Mouse (Mus musculus) Muller cell, postnatal 12 days (primary cell): ENCODE data around the gene Pmvk.

Source experiments
- DNase-seq: peaks from one replicate; pipeline ENCODE4 v3.0.0-alpha.2; 2015; ENCODE audit errors: inconsistent ontology term

Pmvk gene

GRCm38 (mm10) chr3:89481488-89481887 lies 27.1 kb downstream of the Pmvk start:
- DNase-seq, result no peak

GRCm38 (mm10) chr3:89482249-89482648 lies 27.9 kb downstream of the Pmvk start:
- DNase-seq, result no peak

DNA sequence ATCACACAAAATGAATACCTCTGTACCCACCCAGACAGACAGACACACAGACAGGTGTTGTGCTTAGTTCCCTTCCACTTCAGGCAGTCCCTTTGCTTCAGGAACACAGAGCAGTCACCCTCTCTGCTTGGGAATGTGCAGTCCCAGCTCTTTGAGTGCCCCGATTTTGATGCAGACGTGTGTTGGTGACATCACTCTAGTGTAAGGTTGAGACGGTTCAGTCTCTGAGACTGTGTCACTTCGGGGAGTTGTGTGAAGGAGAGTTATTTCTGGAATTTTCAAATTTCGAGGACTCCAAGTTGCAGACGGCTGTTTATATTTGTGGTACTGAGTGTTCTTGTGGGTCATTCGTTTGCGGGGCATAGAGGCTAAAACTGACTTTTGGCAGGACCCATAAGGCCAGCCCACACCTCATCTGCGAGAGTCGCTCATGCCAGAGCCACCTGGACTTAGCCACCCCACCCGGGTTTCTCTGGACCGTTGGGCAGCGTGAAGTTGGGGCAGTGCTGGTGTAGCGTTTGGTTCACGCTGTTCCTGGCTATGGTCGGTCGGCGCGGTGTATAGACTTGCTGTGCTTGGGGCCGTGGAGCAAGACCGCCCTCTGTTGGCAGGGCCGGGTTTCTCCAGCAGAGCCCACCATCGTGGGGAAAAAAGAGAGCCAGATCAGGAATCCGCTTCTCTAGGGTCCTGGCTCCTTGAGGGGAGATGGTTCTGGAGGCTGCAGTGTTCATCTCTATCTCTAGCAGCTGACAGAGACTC lies 30.6 kb downstream of the Pmvk start:
- DNase-seq, result peak; percentile 67

GRCm38 (mm10) chr3:89486111-89486510 lies 31.8 kb downstream of the Pmvk start:
- peak; percentile 27 for DNase-seq

- no peak for DNase-seq
These were observed 32.8 kb downstream of the Pmvk start for GRCm38 (mm10) chr3:89486916-89487702.

- no peak for DNase-seq
These were observed 36.4 kb downstream of the Pmvk start for GRCm38 (mm10) chr3:89490790-89491189.

DNA sequence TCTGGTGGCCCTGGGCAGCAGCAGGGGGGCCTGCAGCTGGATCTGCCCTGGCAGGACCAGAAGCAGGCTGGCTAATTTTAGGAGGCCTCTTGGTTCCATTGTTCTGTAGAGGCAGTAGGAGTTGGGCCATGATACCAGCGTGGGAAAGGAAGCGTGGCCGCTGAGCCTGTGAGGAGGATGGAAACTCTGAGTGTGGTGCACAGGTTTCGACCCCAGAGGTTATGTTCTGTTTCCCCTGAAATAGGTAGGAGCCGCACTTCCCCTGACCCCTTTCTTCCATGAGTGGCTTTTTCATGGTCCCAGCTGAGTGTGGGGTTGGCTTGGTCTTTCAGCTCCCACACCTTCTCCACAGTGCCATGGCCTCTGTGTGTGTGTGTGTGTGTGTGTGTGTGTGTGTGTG lies 37.2 kb downstream of the Pmvk start:
- no peak for DNase-seq

GRCm38 (mm10) chr3:89492701-89493151 lies 38.4 kb downstream of the Pmvk start:
- no peak for DNase-seq

GRCm38 (mm10) chr3:89494630-89495029 lies 40.3 kb downstream of the Pmvk start:
- DNase-seq, result no peak

DNA sequence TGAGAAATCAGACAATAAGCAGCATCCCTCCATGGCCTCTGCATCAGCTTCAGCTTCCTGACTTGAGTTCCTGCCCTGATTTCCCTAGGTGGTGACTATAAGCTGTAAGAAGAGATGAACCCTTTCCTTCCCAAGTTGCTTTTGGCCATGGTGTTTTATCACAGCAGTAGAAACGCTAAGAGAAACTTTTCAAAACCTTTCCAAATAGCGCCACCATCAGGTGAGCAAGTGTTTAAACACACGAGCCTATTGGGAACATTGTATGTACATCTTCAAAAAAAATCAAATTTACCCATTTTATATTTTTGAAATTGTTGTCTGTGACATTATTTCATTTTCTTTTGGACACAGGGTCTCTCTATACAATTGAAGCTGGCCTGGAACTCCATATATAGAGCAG lies 42.0 kb downstream of the Pmvk start:
- no peak for DNase-seq

DNA sequence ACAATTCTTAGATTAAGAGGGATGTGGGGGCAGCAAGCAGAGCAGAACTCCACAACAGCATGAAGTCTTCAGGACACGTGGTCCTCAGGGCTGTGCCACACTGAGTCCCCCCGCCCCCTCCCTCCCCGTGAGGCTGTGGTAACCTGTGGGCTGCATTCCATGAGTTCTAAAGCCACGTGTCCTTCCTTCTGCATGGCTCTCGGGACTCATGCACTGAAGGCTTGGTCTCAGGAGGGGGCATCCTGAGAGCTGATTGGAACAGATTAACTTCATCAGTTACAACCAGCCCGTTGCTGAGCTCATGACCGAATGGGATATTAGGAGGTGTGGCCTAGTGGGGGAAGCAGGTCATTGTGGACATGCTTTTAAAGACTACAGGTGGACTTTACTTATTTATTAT lies 45.4 kb downstream of the Pmvk start:
- peak; percentile 40 for DNase-seq

- no peak for DNase-seq
These were observed 47.1 kb downstream of the Pmvk start for GRCm38 (mm10) chr3:89501486-89501885.

DNA sequence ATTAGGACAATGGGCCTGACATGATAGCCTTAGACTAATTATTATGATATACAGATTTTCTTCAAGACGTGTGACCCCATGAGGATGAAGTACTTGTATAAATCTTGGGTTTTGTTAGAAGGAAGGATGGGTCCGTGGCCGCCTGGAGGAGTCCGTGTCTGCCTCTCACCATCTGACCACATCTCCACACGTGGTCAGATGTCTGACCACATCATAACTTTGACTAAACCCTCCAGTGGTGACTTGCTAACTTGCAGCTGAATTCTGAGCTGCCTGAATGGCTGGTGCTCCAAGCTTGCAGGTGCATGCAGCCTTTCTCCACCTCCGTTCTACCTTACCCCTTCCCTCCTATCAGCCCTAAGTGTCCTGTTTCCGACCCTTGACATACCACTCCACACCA lies 48.2 kb downstream of the Pmvk start:
- DNase-seq, result no peak

DNA sequence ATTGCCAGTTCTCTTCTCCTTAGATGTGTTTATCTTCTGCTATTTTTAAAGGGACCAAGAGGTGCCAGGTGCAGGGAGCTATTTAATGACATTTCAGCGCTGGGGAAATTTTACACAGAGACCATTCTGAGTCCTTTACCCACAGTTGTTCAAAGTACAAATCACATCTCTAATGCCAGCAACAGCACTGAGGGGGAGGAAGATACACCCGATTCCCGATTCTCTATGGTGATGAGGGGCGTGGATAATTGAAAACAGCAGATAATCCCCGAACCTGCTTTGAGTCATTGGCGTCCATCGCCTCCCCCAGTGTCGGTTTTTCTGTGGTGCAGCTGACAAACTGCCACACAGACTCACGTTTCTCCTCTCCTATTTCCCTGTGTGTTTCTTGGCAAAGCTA lies 53.7 kb downstream of the Pmvk start:
- DNase-seq, result no peak

- peak; percentile 43 for DNase-seq
These were observed 56.6 kb downstream of the Pmvk start for GRCm38 (mm10) chr3:89510979-89511378.

DNA sequence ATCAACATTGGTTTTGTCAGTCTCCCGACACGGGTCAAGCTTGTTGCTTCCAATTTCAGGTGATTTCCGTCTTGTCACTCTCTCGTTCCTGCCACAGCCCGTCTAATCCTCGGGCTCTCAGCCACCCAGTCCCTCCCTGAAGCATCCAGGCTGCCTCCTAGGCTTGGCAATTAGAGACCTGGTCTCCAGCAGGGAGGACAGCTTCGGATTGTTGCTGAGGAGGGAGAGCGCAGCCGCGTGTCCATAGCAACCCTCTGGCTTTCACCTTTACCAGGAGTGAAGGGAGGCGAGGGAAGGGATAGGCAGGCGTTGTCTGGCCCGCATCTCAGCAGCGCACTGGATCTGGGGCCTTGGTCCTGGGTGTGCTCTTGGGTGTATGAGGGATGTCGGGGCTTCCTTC lies 57.1 kb downstream of the Pmvk start:
- DNase-seq, result no peak

- no peak for DNase-seq
These were observed 57.9 kb downstream of the Pmvk start for GRCm38 (mm10) chr3:89512225-89512624.

GRCm38 (mm10) chr3:89515444-89515843 lies 61.1 kb downstream of the Pmvk start:
- DNase-seq, result no peak

DNA sequence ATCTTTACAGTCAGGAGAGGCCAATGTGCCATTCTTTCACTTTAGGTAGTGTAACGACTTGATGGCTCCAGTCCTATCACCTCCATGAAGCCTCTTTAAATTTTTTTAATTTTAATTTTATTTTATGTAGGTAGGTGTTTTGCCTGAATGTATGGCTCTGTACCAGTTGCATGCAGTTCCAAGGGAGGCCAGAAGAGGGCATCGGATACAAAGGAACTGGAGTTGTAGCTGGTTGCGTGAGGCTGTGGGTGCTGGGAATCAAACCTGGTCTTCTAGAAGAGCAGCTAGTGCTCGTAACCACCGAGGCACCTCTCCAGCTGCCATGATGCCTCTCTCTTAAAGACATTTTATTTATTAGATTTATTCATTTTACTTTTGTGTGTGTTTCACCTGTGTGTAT lies 62.0 kb downstream of the Pmvk start:
- DNase-seq, result no peak
